Mouse (Mus musculus) CH12.LX (cell line): ENCODE results near the gene Ep300.
A peak's percentile ranks its signal among the peaks of the same experiment; 100 is the strongest.

Experiments used
- CTCF ChIP-seq, 2 experiments: IDR thresholded peaks in 1 of 2; conservative IDR thresholded peaks in 1 of 2; 2 replicates each; pipeline ENCODE4 v1.5.1; 2011 to 2012; ENCODE audit warnings: low read depth in 2 of 2, low read length in 2 of 2, improper control_type of control experiment in 1 of 2, inconsistent platforms in 1 of 2, mild to moderate bottlenecking in 1 of 2, moderate library complexity in 1 of 2
- E2F4 ChIP-seq: IDR thresholded peaks from 2 replicates; pipeline ENCODE4 v1.6.1; 2011; ENCODE audit warnings: low read depth, low read length, improper control_type of control experiment; ENCODE audit not compliant: insufficient replicate concordance
- EP300 ChIP-seq: IDR thresholded peaks from 2 replicates; pipeline ENCODE4 v1.6.1; 2011; ENCODE audit warnings: low read length, improper control_type of control experiment
- KAT2A ChIP-seq: IDR thresholded peaks from 2 replicates; pipeline ENCODE4 v1.6.1; 2012; ENCODE audit warnings: low read length, improper control_type of control experiment, inconsistent platforms; ENCODE audit not compliant: insufficient replicate concordance
- MAFK ChIP-seq: IDR thresholded peaks from 2 replicates; pipeline ENCODE4 v1.6.1; 2011; ENCODE audit warnings: low read length, improper control_type of control experiment; ENCODE audit not compliant: insufficient replicate concordance
- POLR2A ChIP-seq: IDR thresholded peaks from 2 replicates; pipeline ENCODE4 v1.6.1; 2011; ENCODE audit warnings: low read depth, mild to moderate bottlenecking, improper control_type of control experiment, low read length
- RAD21 ChIP-seq: IDR thresholded peaks from 2 replicates; pipeline ENCODE4 v1.6.1; 2011; ENCODE audit warnings: low read depth, mild to moderate bottlenecking, low read length, improper control_type of control experiment, moderate library complexity
- RCOR1 ChIP-seq: conservative IDR thresholded peaks from 2 replicates; pipeline ENCODE4 v1.6.1; 2012; ENCODE audit warnings: low read depth, mild to moderate bottlenecking, inconsistent platforms, low read length, improper control_type of control experiment
- TBP ChIP-seq: conservative IDR thresholded peaks from 2 replicates; pipeline ENCODE4 v1.6.1; 2011; ENCODE audit warnings: low read depth, low read length, improper control_type of control experiment
- TCF12 ChIP-seq: IDR thresholded peaks from 2 replicates; pipeline ENCODE4 v1.6.1; 2014; ENCODE audit warnings: low read depth, mild to moderate bottlenecking, inconsistent platforms, low read length, improper control_type of control experiment
- ZC3H11A ChIP-seq: IDR thresholded peaks from 2 replicates; pipeline ENCODE4 v1.6.1; 2012; ENCODE audit warnings: low read depth, mild to moderate bottlenecking, inconsistent platforms, low read length, improper control_type of control experiment

DNA sequence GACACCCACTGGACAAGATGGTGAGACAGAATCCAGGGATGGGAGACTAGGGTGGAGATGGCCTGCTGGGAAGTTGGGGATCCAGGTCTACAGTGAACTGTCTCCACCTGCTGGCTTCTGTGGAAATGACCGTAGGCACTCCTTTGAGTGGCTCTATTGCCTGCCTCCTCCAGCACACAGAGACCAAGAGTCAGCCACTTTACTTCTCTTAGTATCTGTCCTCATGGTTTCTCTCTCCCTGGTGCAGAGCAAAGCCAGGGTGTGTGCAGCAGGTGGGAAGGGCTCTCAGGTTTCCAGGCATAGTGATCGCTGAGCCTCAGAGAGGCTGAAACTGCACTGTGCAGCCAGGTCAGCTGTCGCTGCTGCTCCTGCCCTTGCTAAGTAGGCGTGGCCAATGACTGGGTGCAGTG, 85.1 kb downstream of the Ep300 start:
- TF ChIP-seq CTCF (conservative IDR thresholded peaks at IDR 0.05 in 1 of 2, IDR thresholded peaks at IDR 0.05 in 1 of 2; ENCODE audit: low read depth in 2 of 2, low read length in 2 of 2): peak in 1 of 2 experiments; percentile 77; a peak in 3 of 4 replicates
- TF ChIP-seq TBP: no peak
- no peak for TF ChIP-seq EP300
- TF ChIP-seq POLR2A: no peak
- no peak for TF ChIP-seq MAFK
- no peak for TF ChIP-seq KAT2A
- TF ChIP-seq E2F4: no peak
- TF ChIP-seq RAD21: peak; percentile 73
- no peak for TF ChIP-seq ZC3H11A
- no peak for TF ChIP-seq RCOR1
- TF ChIP-seq TCF12: no peak
